Mouse (Mus musculus) left cerebral cortex, postnatal 14 days (tissue): ENCODE data around the gene Hyou1. TPM values are rescaled to one million over a fixed set of nuclear protein-coding genes. Genes with fewer than 3 reads are reported as not detected.

Experiments
- DNase-seq, 2 experiments: peaks; one replicate each; pipeline ENCODE4 v3.0.0; 2021 to 2022; ENCODE audit warnings: low spot score in 2 of 2, mixed read lengths in 1 of 2
- intact Hi-C: fragments of 180-260 bp; cut with DNase I; formaldehyde crosslinking; loops from one replicate; pipeline ENCODE4 v1.15.1; 2025
- microRNA-seq, 2 experiments: library from miRNA; unstranded; fragments of <30 nt; microRNA quantifications; one replicate each; pipeline ENCODE4 v1.2.0; 2022
- total RNA-seq, 2 experiments: library from RNA; stranded (reverse); gene quantifications; 2 replicates each; pipeline ENCODE4 v1.2.3; 2021

Gene Hyou1
- total RNA-seq, 2 experiments from 2014 or later, result 100 to 101 TPM

DNA sequence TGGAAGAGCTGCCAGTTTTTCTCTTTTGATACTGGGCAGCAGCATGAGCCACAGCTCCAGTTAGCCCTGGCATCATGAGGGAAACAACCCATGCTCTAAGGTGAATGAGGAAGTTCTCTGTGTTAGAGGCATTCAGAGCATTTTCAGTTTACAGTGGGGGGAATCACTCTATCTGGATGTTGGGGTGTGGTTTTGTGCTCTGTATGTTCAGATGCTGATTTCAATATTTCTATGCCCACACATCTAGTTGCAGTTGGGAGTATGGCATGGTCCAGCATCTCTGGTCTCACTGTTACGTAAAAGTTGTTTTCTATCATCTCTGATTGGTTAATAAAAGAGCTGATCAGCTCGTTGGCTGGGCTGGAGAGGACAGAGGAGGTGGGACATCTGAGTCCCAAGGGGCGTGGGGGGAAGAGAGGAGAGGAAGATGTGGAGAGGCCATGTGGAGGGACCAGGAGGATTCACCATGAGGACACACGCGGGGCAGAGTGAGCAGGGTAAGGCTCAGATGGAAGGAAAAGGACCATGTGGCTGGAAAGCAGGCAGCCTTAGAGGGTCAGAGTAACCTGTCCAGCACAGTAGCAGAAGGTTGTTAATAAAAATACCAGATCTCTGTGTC is 41.1 kb downstream of the Hyou1 start:
- intact Hi-C loops, result no loop called here
- DNase-seq, result no peak

DNA sequence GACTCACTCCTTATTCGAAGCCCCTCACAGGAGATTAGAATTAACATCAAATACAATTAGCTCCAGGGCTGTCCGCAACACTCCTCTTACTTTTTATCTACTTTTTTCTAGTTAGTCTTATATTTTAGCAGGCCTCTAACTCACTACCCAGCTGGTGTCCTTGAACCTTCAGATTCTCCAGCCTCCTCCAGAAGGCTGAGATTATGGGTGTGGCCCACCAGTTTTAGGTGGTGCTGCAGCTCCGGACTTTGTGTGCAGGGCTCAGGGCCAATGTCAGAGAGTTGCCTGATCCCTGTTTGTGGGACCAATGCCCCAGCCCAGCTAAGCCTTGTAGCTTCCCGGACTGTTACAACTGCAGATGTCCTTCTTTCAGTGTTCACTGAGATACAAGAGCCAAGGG is 44.3 kb downstream of the Hyou1 start:
- no peak for DNase-seq
- intact Hi-C loops, result no loop called here

DNA sequence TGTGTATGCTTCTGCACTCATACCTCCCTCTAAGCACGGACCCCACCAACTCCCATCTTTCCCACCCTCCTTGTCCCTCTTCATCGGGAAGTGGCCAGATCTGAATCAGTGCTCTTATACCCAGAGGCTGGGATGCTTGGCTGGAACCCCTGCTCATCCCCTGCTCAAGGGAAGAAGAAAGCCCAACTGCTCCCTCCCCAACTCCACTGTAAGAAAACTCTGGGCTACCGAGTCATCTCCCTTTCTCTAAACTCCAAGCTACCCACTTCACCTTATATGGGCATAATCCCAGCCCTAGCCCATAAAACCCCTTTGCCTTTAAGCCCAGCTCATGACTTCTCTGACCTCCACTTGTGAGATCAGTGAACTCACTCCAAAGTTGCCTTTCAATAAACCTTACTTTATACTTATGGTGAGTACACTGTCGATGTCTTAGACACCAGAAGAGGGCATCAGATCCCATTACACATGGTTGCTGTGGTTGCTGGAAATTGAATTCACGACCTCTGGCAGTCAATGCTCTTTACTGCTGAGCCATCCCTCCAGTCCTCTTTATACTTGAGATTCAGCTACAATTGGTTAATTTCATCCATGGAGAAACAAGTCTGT is 53.4 kb downstream of the Hyou1 start:
- no peak for DNase-seq
- intact Hi-C loops, result no loop called here

DNA sequence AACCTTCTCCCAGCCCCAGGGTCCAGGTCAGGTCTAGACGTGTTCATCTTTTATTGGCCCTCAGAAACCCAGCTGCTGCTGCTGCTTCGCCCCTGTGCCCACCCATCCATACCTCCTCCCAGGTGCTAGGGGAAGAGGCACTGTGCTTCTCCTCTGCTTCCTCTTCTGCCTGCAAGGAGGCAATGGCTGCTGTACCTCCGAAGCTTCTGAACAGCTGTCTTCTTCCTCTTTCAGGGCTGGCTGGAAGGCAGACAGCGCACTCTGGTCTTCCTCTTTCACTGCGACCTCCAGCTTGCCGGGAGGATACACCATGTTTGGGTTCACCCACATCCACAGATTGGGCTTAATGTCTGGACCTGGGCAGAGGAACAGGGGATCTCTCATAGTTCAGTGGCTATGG is 56.5 kb downstream of the Hyou1 start:
- DNase-seq, result no peak
- intact Hi-C loops, result no loop called here

DNA sequence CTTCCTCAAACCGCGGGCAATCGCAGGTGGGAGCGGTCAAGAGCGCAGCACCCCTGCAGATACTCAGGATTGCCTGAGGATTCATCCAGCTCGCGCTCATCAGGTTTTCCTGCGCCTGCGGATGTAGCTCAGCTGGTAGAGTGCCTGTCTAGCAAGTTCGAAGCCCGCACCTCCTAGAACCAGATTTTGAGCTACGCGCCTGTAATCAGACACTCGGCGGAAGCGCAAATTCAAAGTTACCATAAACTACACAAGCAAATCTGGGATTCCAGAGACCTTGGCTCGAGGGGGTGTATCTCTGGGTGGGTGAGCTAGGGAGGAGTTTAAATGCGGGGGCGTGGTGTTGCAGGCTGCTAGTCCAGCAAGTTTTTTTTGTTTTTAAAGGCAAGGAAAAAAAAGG is 61.7 kb downstream of the Hyou1 start, which contains the start of gene Foxr1:
Gene Foxr1, minus strand, starts transcription at position 176 of the 400 bp plus-strand sequence.
- intact Hi-C loops, result no loop called here
- DNase-seq, result no peak

Small RNAs within 50 kb of the gene (microRNA-seq; reads per million reads assigned to microRNA genes)
- 0 reads per million in 2 experiments for gene Gm44335
- 1.6 to 1.7 reads per million in 2 experiments for gene Mir7085

Other genes with a start within 250 kb of the Hyou1 start
- 10 to 100 TPM; 20.3 to 22.0 TPM for gene Mcam, start 245.0 kb upstream of the Hyou1 start, total RNA-seq
- 10 to 100 TPM; 44.9 to 48.9 TPM for gene Cbl, start 145.4 kb upstream of the Hyou1 start, total RNA-seq
- gene Ccdc153, start 138.8 kb upstream of the Hyou1 start, total RNA-seq, result 1 to 10 TPM; 1.2 to 1.4 TPM
- under 1 TPM; 0.53 to 0.82 TPM for gene Pdzd3, start 128.0 kb upstream of the Hyou1 start, total RNA-seq
- 10 to 100 TPM; 11.4 to 11.6 TPM for gene Nlrx1, start 110.9 kb upstream of the Hyou1 start, total RNA-seq
- gene Abcg4, start 90.9 kb upstream of the Hyou1 start, total RNA-seq, result 10 to 100 TPM; 62.2 to 67.9 TPM
- gene Hinfp, start 73.8 kb upstream of the Hyou1 start, total RNA-seq, result 10 to 100 TPM; 22.6 to 27.7 TPM
- gene C2cd2l, start 59.2 kb upstream of the Hyou1 start, total RNA-seq, result 100 to 1,000 TPM; 177 to 213 TPM
- gene Dpagt1, start 53.5 kb upstream of the Hyou1 start, total RNA-seq, result 10 to 100 TPM; 14.8 to 14.9 TPM
- 10 to 100 TPM; 59.8 to 66.2 TPM for gene H2afx, start 44.8 kb upstream of the Hyou1 start, total RNA-seq
- gene Hmbs, start 35.3 kb upstream of the Hyou1 start, total RNA-seq, result 10 to 100 TPM; 18.3 to 20.2 TPM
- gene Vps11, start 17.8 kb upstream of the Hyou1 start, total RNA-seq, result 10 to 100 TPM; 44.2 to 44.6 TPM
- gene Slc37a4, start 17.4 kb downstream of the Hyou1 start, total RNA-seq, result 10 to 100 TPM; 35.8 to 45.1 TPM
- gene Rps25, start 27.6 kb downstream of the Hyou1 start, total RNA-seq, result 100 to 1,000 TPM; 572 to 612 TPM
- gene Trappc4, start 28.1 kb downstream of the Hyou1 start, total RNA-seq, result 10 to 100 TPM; 68.5 to 74.8 TPM
- 10 to 100 TPM; 16.2 to 21.2 TPM for gene Ccdc84, start 39.1 kb downstream of the Hyou1 start, total RNA-seq
- gene Foxr1, start 61.6 kb downstream of the Hyou1 start, total RNA-seq, result not detected
- not detected for gene Upk2, start 75.5 kb downstream of the Hyou1 start, total RNA-seq
- 10 to 100 TPM; 76.2 to 84.8 TPM for gene Bcl9l, start 103.3 kb downstream of the Hyou1 start, total RNA-seq
- not detected for gene Cxcr5, start 182.4 kb downstream of the Hyou1 start, total RNA-seq
- 100 to 1,000 TPM; 110 to 112 TPM for gene Ddx6, start 225.4 kb downstream of the Hyou1 start, total RNA-seq